26 mouse cellular contexts compared by ENCODE assay signal in the genomic region with DNA sequence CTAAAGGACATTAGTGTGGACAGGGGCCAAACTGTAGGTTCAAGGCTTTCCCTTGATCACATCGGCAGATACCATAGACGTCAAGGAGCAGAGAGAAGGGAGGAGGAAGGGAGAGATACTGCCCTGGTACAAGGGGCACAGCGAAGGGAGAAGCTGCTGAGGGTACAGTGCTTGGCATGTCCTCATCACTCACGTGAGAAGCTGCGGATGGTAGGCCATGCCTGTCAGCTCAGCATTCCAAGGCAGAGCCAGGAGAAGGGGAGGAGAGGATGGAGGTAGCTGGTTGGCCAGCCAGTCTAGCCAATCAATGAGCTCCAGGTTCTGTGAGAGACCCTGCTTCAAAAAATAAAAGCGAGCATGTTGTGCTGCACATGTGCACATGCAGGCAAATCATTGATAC.
"Had no signal": no experiment of that assay in that cellular context is flagged by ENCODE, and none has a peak within 500 bp of the region (broad histone marks: within the 10 kb centered on the region; RNA-seq: fewer than 3 reads in every experiment).

No protein-coding gene starts in this region.

- ATAC-seq: forebrain, embryonic 16.5 days; hindbrain, embryonic 16.5 days; inflammation-experienced regulatory T-cells, adult 6 months; intestine, embryonic 15.5 days; intestine, postnatal 0 days had no signal

- H3K9me3 ChIP-seq: heart, embryonic 10.5 days; intestine, embryonic 15.5 days; limb, embryonic 10.5 days; liver, embryonic 13.5 days; liver, embryonic 15.5 days had no signal

- H3K27me3 ChIP-seq: heart, embryonic 12.5 days; hindbrain, embryonic 12.5 days; intestine, embryonic 15.5 days; kidney, embryonic 15.5 days; limb, embryonic 12.5 days; liver, embryonic 13.5 days; liver, embryonic 15.5 days had no signal

- H3K4me2 ChIP-seq: heart, embryonic 12.5 days; hindbrain, embryonic 12.5 days; hindbrain, embryonic 14.5 days; intestine, embryonic 15.5 days; kidney, embryonic 15.5 days; limb, embryonic 12.5 days; liver, embryonic 11.5 days; liver, embryonic 13.5 days; liver, embryonic 15.5 days had no signal

- H3K9ac ChIP-seq: heart, embryonic 12.5 days; hindbrain, embryonic 12.5 days; hindbrain, embryonic 14.5 days; intestine, embryonic 15.5 days; kidney, embryonic 15.5 days; limb, embryonic 12.5 days; liver, embryonic 13.5 days; liver, embryonic 15.5 days had no signal

- H3K4me1 ChIP-seq: hindbrain, embryonic 10.5 days; limb, embryonic 10.5 days had no signal

- H3K4me3 ChIP-seq: gastrocnemius, adult 2 months; heart, embryonic 10.5 days; heart, embryonic 12.5 days; hindbrain, embryonic 10.5 days; hindbrain, embryonic 12.5 days; intestine, embryonic 15.5 days; kidney, embryonic 15.5 days; layer of hippocampus, adult 2 months; left cerebral cortex, adult 2 months; limb, embryonic 10.5 days; limb, embryonic 12.5 days; liver, embryonic 13.5 days; liver, embryonic 15.5 days had no signal

- H3K27ac ChIP-seq: gastrocnemius, adult 2 months; heart, embryonic 10.5 days; hindbrain, embryonic 10.5 days; hindbrain, embryonic 12.5 days; hindbrain, embryonic 14.5 days; intestine, embryonic 15.5 days; kidney, embryonic 15.5 days; layer of hippocampus, adult 2 months; left cerebral cortex, adult 2 months; limb, embryonic 10.5 days; limb, embryonic 12.5 days; liver, embryonic 13.5 days; liver, embryonic 15.5 days had no signal

- DNase-seq: gastrocnemius, adult 2 months; gastrocnemius, postnatal 10 days; gastrocnemius, postnatal 25 days; heart, adult 18-20 months; heart, postnatal 10 days; heart, postnatal 4 days; kidney, postnatal 10 days; liver; liver, embryonic 13.5 days had no signal
